Mouse (Mus musculus) embryonic fibroblast, embryonic 13.5 days (primary cell): ENCODE measurements around the gene Lamtor3.

ENCODE experiments used
- CTCF ChIP-seq: IDR thresholded peaks from 2 replicates; pipeline ENCODE4 v1.5.1; 2011; ENCODE audit warnings: mild to moderate bottlenecking, control low read depth, low read length, moderate library complexity, borderline replicate concordance; ENCODE audit not compliant: insufficient read depth
- POLR2A ChIP-seq: IDR thresholded peaks from 2 replicates; pipeline ENCODE4 v1.6.1; 2011; ENCODE audit warnings: low read depth, mild to moderate bottlenecking, control low read depth, low read length, moderate library complexity

- TF ChIP-seq POLR2A (no peak), CTCF (no peak)
Measured at GRCm38 (mm10) chr3:137919398-137919797, 1.1 kb downstream of the Lamtor3 start.
